Mouse (Mus musculus) common myeloid progenitor, adult 5-6 weeks (primary cell): Measurements from ENCODE around the gene Smco2. TPM values are rescaled to one million over a fixed set of nuclear protein-coding genes. Genes with fewer than 3 reads are reported as not detected.

Experiments used
- total RNA-seq: library from RNA; stranded (forward); fragments of 200-1000, 187-1606 nt; gene quantifications from 2 replicates; pipeline ENCODE4 v1.2.3, GENCODE M21; 2017

Gene Smco2
- total RNA-seq, 1 experiment from 2014 or later = not detected

Other genes with a start within 250 kb of the Smco2 start
- gene Med21, start 207.6 kb upstream of the Smco2 start, total RNA-seq = 59.5 and 75.1 TPM in 2 replicates
- 51.9 and 55.6 TPM in 2 replicates for gene Tm7sf3, start 207.3 kb upstream of the Smco2 start, total RNA-seq
- gene Stk38l, start 125.1 kb upstream of the Smco2 start, total RNA-seq = 1.3 and 2.9 TPM in 2 replicates
- not detected in 2 replicates for gene Arntl2, start 54.0 kb upstream of the Smco2 start, total RNA-seq
- 12.2 and 14.4 TPM in 2 replicates for gene Ppfibp1, start 38.4 kb downstream of the Smco2 start, total RNA-seq
- not detected in 2 replicates for gene 1700034J05Rik, start 104.3 kb downstream of the Smco2 start, total RNA-seq
- not detected in 2 replicates for gene Rep15, start 182.5 kb downstream of the Smco2 start, total RNA-seq
- gene Mrps35, start 192.7 kb downstream of the Smco2 start, total RNA-seq = 66.5 and 103 TPM in 2 replicates
- gene Mansc4, start 236.9 kb downstream of the Smco2 start, total RNA-seq = not detected in 2 replicates
- gene Klhl42, start 241.3 kb downstream of the Smco2 start, total RNA-seq = 7.8 and 9.9 TPM in 2 replicates